Mouse (Mus musculus) skeletal muscle tissue, adult 2 months (tissue): ENCODE data around the gene Mpp5.

ENCODE experiments used
- DNase-seq: peaks from one replicate; pipeline ENCODE4 v3.0.0-alpha.2; 2012; ENCODE audit warnings: low read depth, low spot score

Gene Mpp5

DNA sequence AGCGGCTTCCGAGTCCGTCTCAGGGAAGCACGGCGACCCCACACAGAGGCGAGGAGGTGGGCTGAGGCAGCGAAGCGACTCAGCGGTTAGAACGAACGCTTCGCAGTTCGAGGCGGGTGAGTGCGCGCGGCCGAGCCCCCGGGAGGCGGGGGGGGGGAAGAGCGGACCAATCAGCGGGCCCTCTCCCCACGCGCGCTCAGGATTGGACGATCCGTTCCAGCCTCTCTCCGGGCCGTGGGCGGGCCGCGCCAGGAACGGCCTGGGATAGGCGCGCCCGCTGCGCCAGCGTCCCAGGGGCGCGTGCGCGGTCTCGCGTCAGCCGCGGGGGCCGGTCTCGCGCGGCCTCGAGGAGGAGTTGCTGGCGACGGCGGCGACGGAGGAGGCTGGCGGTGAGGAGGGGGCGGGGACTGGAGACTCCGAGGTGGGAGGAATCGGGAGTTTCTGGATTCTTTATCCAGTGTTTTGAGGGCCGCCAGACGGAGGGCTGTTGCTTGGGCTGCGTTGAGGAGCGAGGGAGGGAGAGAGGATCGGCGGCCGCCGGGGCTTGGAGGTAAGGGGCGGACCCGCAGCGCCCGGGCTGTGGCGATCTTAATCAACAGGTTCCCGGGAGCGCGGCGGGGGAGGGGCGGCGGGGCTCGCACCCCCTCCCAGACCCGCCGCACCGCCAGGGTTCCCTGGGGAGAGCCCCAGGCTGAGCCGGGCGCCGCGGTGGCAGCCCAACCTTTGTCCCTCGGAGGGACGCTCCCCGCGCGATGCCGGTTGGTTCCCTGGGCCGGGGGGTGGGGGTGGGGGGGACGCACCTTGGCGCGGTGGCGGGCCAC is at the start of gene Mpp5:
Gene Mpp5, plus strand, starts transcription at position 351 of the 821 bp plus-strand sequence.
- peak; percentile 95 for DNase-seq

DNA sequence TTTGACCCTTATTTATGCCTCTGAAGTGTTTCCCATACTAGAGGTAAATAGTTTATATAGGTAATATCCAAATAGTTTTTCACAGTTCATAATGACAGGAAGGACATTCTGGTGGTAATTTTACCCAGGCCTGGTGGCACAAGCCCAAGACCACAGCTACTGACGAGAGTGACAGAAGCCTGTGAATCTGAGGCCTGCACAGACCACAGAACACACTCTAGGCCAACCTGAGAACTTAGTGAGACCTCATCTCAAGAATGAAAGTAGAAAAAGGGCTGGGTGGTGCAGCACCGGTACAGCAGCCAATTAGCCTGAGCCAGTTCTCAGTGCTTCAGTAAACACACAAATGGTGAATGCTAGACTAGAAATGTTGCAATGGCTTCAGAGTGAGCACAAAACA is 30.9 kb upstream of the Mpp5 start:
- DNase-seq, result no peak

DNA sequence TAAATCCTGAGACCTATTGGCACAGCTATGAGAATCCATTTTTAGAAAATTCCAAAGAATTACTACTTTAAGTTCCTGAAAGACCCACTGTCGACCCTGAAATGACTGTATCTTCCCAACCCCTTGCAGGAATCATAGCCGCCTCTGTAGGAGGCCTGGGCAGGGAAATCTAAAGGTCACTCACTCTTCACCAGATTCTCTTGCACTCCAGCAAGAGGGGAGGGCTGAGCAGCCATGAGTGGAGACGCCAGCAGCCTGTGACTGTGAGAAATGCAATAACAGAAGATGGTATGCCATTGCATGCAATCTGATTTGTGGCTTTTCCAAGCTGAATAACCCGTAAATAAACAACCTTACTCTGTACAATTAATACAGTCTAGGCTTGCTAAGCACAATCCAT is 21.0 kb upstream of the Mpp5 start:
- no peak for DNase-seq

DNA sequence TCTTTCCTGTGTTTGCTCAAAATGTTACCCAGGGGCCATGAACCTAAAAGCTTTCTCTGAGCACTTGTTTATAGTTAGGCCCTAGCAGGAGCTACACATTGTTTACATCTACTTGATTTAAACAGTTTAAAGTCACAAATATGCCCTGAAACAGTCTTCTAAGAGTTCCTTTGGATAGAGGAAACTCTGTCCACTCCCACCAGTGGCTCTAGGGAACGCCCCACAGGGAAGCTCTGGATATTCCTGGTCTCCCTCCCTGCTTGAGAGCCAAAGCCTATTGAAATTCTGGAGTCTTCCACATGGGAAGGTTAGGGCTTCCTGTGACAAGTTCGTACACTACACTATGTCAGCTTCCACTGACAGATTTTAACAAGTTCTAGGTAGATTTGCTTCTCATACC is 9.1 kb upstream of the Mpp5 start:
- DNase-seq, result no peak

DNA sequence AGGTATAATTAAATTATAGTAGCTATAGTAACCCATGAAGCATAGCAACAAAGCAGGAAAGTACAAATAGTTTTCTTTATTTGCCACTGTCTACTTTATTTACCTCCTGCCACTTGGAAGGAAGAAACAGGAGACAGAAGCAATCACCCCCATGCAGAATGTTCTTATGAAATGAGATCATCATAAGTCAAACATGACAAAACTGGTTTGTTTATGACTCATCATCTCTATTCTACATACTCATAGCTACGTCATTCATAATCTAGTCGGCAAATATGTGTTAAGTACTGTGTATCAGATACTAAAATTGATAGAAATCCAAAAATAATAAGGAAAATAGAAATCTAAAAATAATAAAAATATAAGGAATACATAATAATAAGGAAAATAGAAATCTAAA is 8.4 kb upstream of the Mpp5 start:
- no peak for DNase-seq

DNA sequence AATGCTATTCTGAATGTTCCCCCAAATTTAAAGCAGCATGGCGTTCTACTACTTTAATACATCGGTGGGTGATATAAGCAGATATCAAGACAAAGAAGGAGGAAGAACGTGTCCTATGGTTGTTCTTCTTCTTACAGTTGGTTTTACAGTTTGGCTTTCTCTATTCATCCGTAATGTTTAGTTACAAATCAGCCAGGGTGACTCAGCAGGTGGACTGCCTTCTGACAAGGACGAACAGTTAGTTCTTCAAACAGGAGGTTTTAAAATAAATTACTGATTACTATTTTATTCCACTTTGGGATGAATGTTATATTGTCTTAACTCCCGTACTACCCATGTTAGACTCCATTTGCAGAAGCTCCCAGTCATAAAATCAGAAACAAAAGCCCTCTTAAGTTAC is 2.5 kb upstream of the Mpp5 start:
- DNase-seq, result no peak

DNA sequence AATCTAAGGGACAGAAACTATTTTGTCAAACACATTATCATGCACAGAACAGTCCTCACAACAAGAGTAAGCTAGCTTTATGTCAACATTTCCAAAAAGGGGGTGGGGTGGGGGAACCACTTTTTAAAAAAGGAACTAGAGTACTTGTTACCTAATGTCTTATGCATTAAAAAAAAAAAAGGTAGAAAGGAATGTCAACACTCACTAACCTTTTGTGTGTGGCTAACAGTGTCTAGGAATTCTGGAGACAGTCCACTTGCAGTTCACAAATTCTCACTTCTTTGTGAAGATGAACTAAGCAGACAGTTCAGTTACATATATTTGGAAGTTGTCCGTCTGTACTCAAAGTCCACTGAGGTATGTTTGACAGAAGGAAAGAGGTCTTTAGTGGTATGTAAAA is 1.3 kb upstream of the Mpp5 start:
- no peak for DNase-seq

DNA sequence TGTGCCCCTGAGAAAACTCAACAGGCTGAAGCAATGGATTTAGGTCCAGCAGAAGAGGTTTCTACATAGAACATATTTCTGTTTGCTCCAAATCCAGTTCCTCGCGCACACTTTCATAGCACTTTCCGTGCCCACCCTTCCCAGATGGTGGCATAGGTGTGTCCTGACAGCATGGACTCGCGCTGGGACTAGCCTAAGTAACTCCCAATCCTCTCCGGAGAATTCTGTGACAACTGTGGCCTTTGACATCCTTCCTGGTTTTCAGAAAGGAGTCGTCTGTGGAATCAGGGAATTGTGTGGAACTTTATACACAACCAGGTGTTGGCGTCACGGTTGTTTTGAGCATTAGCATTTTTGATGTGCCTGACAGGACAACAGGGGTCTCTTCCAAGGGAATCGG is 594 bp upstream of the Mpp5 start:
- no peak for DNase-seq

DNA sequence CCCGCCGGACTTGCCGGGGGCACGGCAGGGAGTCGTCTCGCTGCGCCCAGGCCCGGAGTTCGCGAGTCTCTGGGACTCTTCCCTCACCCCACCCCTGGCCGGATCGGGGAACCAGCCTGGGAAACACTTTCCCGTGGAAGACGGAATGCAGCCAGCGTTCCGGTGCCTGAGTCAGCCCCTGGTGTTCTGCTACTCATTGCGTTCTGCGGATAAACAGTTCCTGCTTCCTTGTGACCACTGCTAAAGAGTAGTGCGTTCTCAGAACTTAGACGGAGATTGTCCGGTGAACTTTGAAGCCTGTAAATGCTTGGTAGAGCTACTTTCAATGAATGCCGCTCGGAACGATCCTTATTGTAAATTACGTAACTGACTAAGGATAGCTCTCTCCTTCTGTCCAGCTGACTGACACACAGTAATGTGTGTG is 683 bp downstream of the Mpp5 start:
- DNase-seq, result peak; percentile 45

DNA sequence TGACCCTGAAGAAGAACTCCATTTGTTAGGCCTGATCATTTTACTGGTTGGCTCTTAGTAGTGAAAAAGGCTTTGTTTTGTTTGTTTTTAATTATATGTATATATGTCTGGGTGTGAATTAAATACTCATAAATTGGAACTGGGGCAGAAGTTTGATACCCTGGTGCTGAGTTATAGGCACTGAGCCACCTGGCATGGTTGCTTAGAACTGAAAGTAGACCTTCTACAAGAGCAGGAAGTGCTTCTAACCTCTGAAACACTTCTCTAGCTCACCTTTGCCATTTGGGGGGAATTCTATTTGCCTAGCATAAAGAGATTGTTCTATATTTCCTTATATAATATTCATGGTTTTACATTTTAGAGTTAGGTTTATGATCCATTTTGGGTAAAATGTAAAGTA is 13.3 kb downstream of the Mpp5 start:
- DNase-seq, result no peak

DNA sequence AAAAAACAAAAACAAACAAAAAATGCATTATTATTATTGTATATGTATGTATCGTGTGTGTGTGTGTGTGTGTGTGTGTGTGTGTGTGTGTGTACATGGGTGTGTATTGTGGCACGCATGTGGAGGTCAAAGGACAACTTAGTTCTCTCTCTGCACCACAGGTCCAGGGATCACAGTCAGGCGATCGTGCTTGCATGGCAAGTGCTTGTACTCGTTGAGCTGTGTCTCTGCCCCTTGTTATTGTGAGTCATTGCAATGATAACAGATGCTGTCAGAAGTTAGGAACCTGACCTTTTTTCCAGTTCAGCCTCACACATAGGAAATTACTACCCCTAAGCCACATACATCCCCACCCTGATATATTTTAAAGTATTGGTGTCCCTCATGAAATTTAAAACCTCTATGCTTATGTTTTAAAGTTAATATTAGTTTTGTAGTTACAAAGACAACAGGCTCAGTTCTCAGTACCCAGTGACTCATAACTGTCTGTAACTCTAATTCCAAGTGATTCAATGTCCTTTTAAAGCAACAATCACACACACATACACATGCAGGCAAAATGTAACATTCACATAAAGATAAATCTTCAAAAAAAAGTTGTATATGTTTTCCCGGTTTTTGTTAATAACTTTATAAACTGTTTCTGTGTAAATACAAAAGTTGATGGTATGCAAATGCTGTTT is 20.5 kb downstream of the Mpp5 start:
- DNase-seq, result no peak

DNA sequence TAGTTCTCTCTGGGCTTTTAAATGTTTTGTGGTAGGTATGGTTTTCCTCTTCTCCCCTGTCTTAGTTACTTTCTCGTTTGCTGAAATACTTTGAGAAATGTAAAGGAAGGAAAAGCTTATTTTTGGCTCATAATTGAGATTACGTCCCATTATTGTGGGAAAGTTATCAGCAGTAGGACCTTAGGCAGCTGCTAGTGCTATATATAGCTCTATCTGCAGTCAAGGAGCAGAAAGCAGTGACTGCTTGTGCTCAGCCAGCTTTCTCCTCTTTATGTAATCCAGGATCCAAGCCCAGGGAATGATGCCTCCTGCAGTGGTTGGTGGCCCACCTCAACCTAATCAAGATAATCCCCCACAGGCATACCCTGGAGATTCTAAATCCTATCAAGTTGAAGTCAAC is 24.5 kb downstream of the Mpp5 start:
- peak; percentile 21 for DNase-seq

DNA sequence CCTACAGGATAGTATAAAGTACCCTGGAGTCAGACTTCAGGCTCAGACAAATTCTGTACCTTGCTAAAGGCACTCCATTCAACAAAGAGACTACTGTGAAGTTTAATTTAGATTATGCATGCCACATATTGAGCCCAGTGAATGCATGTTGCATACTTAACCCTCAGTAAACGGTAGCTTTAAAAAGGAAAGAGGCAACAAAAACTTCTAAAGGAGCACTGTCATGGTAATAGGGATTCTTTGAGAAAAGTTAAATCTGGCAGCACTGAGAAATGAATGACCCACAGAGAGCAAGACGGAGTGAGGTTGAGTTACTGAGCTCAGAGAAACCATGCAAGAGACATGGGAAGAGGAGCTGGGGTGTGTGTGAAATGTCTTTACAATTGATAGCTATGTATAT is 29.2 kb downstream of the Mpp5 start:
- no peak for DNase-seq

DNA sequence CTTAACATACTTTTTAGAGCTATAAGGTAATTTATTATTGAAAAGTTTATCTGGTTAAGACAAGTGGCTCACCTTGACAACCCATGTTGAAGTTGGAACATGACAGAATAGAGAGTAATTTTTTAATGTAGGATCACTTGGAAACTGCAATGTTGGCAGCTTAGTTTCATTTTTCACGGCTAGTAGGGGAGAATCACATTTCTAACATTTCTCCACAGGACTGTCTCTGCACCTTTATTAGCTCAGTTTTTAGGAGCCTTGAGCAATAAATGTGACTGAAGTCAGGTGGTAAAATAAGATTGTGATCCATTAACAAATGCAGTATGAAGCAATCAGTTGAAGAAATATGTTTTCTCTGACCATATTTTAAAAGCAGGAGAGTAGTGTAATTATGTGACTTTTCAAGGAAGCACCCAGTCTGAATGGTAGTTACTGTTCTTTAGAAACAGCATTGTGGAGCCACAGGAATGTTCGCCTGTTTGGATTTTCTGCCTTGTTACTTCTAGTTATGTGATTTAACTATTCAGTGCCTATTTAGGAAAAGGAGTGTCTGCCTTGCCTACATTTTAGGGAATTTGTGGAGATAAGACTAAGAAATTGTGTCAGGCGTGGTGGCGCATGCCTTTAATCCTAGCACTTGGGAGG is 29.8 kb downstream of the Mpp5 start:
- no peak for DNase-seq

DNA sequence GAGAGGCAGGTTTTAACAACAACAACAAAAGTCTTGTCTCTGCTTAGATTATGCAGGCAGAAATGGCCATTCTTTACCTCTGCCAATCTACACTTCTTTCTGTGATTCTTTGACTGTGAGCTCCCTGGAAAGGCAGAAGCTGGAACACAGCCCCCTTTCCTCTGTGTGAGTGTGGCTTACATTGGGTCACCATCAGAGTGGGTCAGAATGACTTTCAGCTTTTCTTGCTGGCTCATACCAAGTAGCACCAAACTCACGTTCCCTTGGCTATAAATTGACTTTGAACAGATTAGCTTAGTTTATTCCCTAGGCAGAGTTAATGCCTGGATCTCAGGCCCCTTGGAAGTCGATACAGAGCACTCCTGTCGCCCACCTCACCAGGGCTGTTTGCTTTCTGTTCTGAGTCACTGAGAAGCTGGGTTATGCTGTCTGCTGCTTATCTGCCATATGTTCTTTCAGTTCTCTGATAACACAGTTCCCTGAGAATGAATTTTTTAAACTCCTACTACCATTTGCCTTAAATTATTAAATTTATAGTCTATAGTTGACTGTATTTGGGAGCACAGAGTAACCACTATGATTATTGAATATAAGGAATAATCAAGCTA is 39.7 kb downstream of the Mpp5 start:
- no peak for DNase-seq

DNA sequence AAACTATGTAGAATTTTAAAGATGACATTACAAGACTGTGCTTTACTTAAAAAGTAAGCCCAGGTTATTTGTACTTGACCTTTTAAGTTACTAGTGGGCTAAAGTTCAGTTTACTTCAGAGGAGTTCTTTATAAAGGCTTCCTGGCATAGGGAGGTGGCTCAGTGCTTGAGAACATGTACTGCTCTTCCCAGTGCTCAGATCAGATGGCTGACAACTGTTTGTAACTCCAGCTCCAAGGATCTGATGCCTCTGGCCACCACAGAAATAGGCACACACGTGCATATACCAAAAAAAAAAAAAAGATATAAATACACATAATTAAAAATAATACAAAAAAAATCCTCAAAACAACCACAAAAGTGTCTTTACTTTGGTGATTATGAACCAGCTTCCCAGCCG is 42.1 kb downstream of the Mpp5 start:
- peak; percentile 87 for DNase-seq

DNA sequence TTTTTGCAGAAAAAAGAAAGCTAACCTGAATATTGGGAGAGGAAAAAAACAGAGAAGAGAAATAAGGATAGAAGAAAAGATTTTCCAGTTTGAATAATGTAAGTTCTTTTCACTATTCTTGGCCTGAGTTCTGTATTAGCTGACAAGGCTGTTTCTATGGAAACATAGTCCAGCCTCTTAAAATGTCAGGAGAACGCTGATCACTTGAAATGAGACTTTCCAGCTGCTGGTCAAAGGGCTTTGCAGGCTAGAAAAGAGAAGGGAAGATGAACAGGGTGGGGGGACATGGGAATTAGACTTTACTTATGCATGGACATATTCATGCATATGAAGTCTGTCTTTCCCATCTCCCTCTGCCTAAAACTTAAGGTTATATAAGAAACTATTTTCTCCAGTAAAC is 45.5 kb downstream of the Mpp5 start:
- DNase-seq, result no peak

DNA sequence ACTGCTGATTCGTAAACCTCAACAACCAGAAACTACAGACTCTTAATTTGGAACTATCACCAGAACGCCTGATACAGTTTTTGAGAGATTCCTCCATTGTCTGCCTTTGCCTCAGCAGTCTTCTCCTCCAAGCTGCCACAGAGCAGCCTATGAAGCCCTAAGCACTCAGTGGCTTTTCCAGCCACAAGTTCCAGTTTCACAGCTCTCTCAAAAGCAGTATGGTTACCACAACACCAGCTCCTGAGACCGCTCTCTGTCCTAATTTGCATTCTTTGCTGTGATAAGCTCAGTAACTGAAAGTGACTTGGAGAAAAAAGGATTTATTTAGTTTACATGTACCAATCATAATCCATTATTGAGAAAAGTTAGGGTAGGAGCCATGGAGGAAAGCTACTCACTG is 51.3 kb downstream of the Mpp5 start:
- no peak for DNase-seq

DNA sequence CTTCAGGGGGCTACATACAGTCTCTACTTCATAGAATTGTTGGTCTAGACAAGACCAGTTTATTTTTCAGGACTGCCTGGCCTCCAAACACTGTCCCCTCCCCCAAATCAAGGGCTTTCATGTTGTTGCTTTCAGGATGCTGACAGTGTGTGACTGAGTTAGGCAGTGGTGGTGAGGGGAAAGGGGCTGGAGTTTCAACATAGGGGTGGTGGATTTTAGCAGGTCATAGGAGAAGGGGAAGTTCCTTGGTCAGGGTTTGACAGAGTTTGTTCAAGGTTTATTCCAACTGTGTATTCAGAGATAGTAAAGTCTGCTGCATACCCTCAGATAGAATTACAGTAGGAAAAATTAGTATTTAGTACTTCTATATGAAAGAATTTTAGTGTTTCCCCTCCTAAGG is 53.1 kb downstream of the Mpp5 start:
- no peak for DNase-seq

DNA sequence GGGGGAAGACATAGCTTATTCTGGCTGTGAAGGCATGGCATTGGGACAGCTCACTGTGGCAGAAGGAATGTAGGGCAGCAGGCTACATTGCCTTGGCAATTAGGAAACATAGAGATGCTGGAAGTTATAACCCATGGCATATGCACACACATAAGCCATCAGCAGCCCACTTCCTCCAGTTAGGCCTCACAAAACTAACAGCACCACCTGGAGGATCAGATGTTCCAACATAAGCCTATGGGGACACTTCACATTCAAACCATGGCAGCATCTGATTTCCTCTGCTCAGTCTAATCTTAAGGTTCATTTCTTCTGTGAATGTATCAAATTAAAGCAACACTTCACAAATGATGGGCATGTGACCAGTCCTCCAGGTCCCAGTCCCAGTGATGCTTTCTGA is 65.7 kb downstream of the Mpp5 start:
- DNase-seq, result no peak

DNA sequence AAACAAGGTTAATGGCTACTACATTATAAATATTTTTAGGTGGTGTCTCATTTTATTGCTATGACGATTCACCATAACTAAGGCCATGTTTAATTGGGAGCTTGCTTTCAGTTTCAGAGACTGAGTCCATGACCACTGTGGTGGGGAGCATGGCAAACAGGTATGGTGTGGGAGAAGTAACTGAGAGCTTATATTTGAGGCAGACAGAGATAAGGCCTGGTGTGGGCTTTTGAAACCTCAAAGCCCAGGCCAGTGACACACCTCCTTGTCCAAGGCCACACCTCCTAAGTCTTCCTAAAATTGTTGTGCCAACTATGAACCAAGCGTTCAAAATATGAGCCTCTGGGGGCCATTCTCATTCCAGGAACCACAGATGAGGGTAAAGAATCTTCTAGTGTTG is 85.8 kb downstream of the Mpp5 start:
- no peak for DNase-seq

DNA sequence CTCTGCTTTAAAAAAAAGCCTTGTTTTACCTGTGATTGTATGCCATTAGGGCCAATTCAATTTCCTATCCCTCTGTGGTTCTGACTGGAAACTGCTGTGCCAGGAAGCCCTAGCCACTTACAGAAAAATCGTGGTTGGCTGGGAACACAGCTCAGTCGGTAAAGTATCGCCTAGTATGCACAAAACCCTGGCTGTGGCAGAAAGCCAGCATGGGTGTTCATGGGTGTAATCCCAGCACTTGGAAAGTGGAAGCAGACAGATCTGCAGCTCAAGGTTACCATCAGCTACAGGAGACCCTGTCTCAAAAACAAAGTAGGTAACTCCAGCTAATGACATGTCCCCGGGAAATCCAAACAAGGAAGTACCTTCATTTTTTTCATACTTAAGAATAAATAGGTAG is 91.2 kb downstream of the Mpp5 start:
- no peak for DNase-seq
